Mouse (Mus musculus) intestine, embryonic 16.5 days (tissue): Measurements from ENCODE around the gene Tmem54. TPM values are rescaled to one million over a fixed set of nuclear protein-coding genes. Genes with fewer than 3 reads are reported as not detected.
A peak's percentile ranks its signal among the peaks of the same experiment; 100 is the strongest.

Experiments
- ATAC-seq: fragments of 200-750 bp; cut with Nextera tagmentation; 2 replicates; pipeline ENCODE4 v1.8.0; 2017; ENCODE audit warnings: moderate TSS enrichment, moderate library complexity
- H3K27ac ChIP-seq: fragments of 300-500 bp; sonication (generic); 2 replicates; pipeline ENCODE4 v1.5.1; 2014; ENCODE audit warnings: mild to moderate bottlenecking, low read length
- H3K27me3 ChIP-seq: fragments of 300-500 bp; sonication (generic); replicated peaks from 2 replicates; pipeline ENCODE4 v1.6.1; 2014; ENCODE audit warnings: low read length, control low read depth, mixed read lengths; ENCODE audit not compliant: control insufficient read depth, insufficient read depth
- H3K36me3 ChIP-seq: fragments of 300-500 bp; sonication (generic); 2 replicates; pipeline ENCODE4 v1.6.1; 2014; ENCODE audit warnings: low read length, control low read depth; ENCODE audit not compliant: control insufficient read depth, insufficient read depth
- H3K4me1 ChIP-seq: fragments of 300-500 bp; sonication (generic); 2 replicates; pipeline ENCODE4 v1.6.1; 2014; ENCODE audit warnings: low read length, control low read depth, mixed read lengths; ENCODE audit not compliant: control insufficient read depth, insufficient read depth
- H3K4me2 ChIP-seq: fragments of 300-500 bp; sonication (generic); 2 replicates; pipeline ENCODE4 v1.6.1; 2014; ENCODE audit warnings: low read depth, low read length, control low read depth
- H3K4me3 ChIP-seq: fragments of 300-500 bp; sonication (generic); 2 replicates; pipeline ENCODE4 v1.5.1; 2014; ENCODE audit warnings: mild to moderate bottlenecking, low read length
- H3K9ac ChIP-seq: fragments of 300-500 bp; sonication (generic); 2 replicates; pipeline ENCODE4 v1.6.1; 2014; ENCODE audit warnings: low read depth, low read length
- H3K9me3 ChIP-seq: fragments of 300-500 bp; sonication (generic); 2 replicates; pipeline ENCODE4 v1.6.1; 2016; ENCODE audit warnings: low read length, control low read depth; ENCODE audit not compliant: control insufficient read depth
- WGBS: fragments of 180-500 bp; shearing (Covaris S2); extraction: QIAGEN DNeasy Blood & Tissue Kit; methylation state at CpG from one replicate; pipeline ENCODE4 v1.1.7; 2014; 5-methylcytosine and 5-hydroxymethylcytosine counted together
- polyA plus RNA-seq: library from polyadenylated mRNA; unstranded; fragments of >200 nt; fragmentation: Nextera tagmentation; extraction: Ambion mirVana; gene quantifications from 2 replicates; pipeline ENCODE4 v1.2.1, GENCODE M21; 2015

The Tmem54 gene
- polyA plus RNA-seq, 1 experiment from 2014 or later: 159 TPM

- 62% methylated on average over 5 of the region's 5 CpGs for WGBS
- 0 out of 2 replicates have a peak, but pooled peaks cover 4% of the 10 kb centered on the region for H3K4me1 ChIP-seq
- no peak for ATAC-seq
These were observed 52.2 kb downstream of the Tmem54 start for GRCm38 (mm10) chr4:129157541-129157940.

GRCm38 (mm10) chr4:129158549-129158948 lies 53.2 kb downstream of the Tmem54 start:
- 37% methylated on average over 3 of the region's 3 CpGs for WGBS
- H3K36me3 ChIP-seq: no peaks in the 10 kb centered on the region
- ATAC-seq: peak; percentile 86

More at GRCm38 (mm10) chr4:129157541-129157940, 52.2 kb downstream of the Tmem54 start:
- Histone ChIP-seq H3K9ac (no peak overlapping the region), H3K9me3 (no peaks in the 10 kb centered on the region), H3K4me2 (no peak overlapping the region), H3K27ac (0 out of 2 replicates have a peak overlapping the region, but pooled peaks have one; percentile 26), H3K4me3 (no peak overlapping the region), H3K36me3 (no peaks in the 10 kb centered on the region), H3K27me3 (no peaks in the 10 kb centered on the region)

GRCm38 (mm10) chr4:129161076-129161475 lies 55.7 kb downstream of the Tmem54 start:
- Histone ChIP-seq H3K4me1 (0 out of 2 replicates have a peak, but pooled peaks cover 4% of the 10 kb centered on the region), H3K4me3 (no peak overlapping the region), H3K36me3 (peaks cover 3% of the 10 kb centered on the region; the same call in 1 of the 2 replicates), H3K9ac (no peak overlapping the region), H3K27me3 (no peaks in the 10 kb centered on the region), H3K4me2 (no peak overlapping the region), H3K9me3 (no peaks in the 10 kb centered on the region), H3K27ac (no peak overlapping the region)
- ATAC-seq: no peak
- 89% methylated on average over 1 of the region's 1 CpGs for WGBS

More at GRCm38 (mm10) chr4:129158549-129158948, 53.2 kb downstream of the Tmem54 start:
- H3K4me2 ChIP-seq: no peak overlapping the region
- no peak overlapping the region for H3K9ac ChIP-seq
- no peak overlapping the region for H3K4me3 ChIP-seq
- H3K27me3 ChIP-seq: no peaks in the 10 kb centered on the region
- no peak overlapping the region for H3K27ac ChIP-seq
- H3K9me3 ChIP-seq: no peaks in the 10 kb centered on the region
- 0 out of 2 replicates have a peak, but pooled peaks cover 4% of the 10 kb centered on the region for H3K4me1 ChIP-seq

Other genes with a start within 250 kb of the Tmem54 start
- 2.2 and 2.3 TPM in 2 replicates for gene Trim62, start 222.0 kb upstream of the Tmem54 start, polyA plus RNA-seq
- gene Azin2, start 143.1 kb upstream of the Tmem54 start, polyA plus RNA-seq: 11.1 and 12.5 TPM in 2 replicates
- 343 and 356 TPM in 2 replicates for gene Ak2, start 113.6 kb upstream of the Tmem54 start, polyA plus RNA-seq
- gene Rnf19b, start 47.3 kb upstream of the Tmem54 start, polyA plus RNA-seq: 5.6 and 7.0 TPM in 2 replicates
- 4.0 and 4.5 TPM in 2 replicates for gene Hpca, start 16.5 kb downstream of the Tmem54 start, polyA plus RNA-seq
- gene Fndc5, start 31.5 kb downstream of the Tmem54 start, polyA plus RNA-seq: 1.5 and 2.2 TPM in 2 replicates
- gene S100pbp, start 84.2 kb downstream of the Tmem54 start, polyA plus RNA-seq: 10.3 and 10.9 TPM in 2 replicates
- 104 and 107 TPM in 2 replicates for gene Yars, start 84.2 kb downstream of the Tmem54 start, polyA plus RNA-seq
- 6.5 and 7.5 TPM in 2 replicates for gene C77080, start 155.9 kb downstream of the Tmem54 start, polyA plus RNA-seq
- gene Sync, start 182.1 kb downstream of the Tmem54 start, polyA plus RNA-seq: 1.1 and 1.3 TPM in 2 replicates
- 271 and 297 TPM in 2 replicates for gene Rbbp4, start 229.8 kb downstream of the Tmem54 start, polyA plus RNA-seq
- 64.2 and 66.9 TPM in 2 replicates for gene Zbtb8os, start 230.1 kb downstream of the Tmem54 start, polyA plus RNA-seq